Mouse (Mus musculus): ENCODE measurements around the gene Cpne4. TPM values are rescaled to one million over a fixed set of nuclear protein-coding genes. Genes with fewer than 3 reads are reported as not detected.

Cpne4 gene
- total and polyA plus RNA-seq, 2 experiments from 2014 or later = 0.14 TPM; not detected in 1

DNA sequence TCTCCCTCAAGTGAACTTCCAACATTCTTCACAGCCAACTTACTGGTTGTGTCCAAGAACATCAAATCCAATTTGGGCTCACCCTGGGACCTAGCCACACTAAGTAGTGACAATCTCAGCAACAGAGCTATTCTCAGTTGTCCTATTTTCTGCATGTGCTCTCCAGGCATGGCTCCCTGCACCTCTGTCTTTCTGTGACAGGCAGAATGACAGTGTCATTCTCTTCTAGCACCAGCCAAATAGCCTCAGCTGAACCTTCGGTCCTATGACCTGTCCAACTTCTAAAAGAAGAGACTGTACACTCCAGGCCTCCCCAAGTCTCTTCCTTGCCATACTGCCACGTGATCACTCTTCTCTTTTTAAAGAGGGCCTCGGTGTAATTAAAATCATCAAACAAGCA, 481.2 kb downstream of the Cpne4 start:
- H3K27me3 ChIP-seq (ENCODE audit: control insufficient read depth, insufficient read depth, low read length) = no peaks in the 10 kb centered on the region
- no peaks in the 10 kb centered on the region for H3K9me3 ChIP-seq (replicated peaks; ENCODE audit: control insufficient read depth, low read length)
- no peak overlapping the region for H3K4me2 ChIP-seq (ENCODE audit: low read depth, low read length)
- WGBS = 58% methylated on average over 3 of the region's 3 CpGs
- no peak overlapping the region for H3K4me3 ChIP-seq (ENCODE audit: low read depth, low read length)
- H3K36me3 ChIP-seq (replicated peaks; ENCODE audit: control insufficient read depth, insufficient read depth, low read length) = no peaks in the 10 kb centered on the region
- no peaks in the 10 kb centered on the region for H3K4me1 ChIP-seq (ENCODE audit: control insufficient read depth, insufficient read depth)
- H3K27ac ChIP-seq (ENCODE audit: low read depth) = no peak overlapping the region
- H3K9ac ChIP-seq (replicated peaks; ENCODE audit: low read depth, low read length) = no peak overlapping the region
- no peak for TF ChIP-seq CTCF (IDR thresholded peaks at IDR 0.05; ENCODE audit: low read depth)
- TF ChIP-seq EP300 (IDR thresholded peaks at IDR 0.05; ENCODE audit: low read depth) = no peak
- DNase-seq (ENCODE audit: low spot score) = no peak
- ATAC-seq (ENCODE audit: insufficient read depth, low read depth) = no peak

- DNase-seq (ENCODE audit: low spot score) (no peak), ATAC-seq (ENCODE audit: insufficient read depth, low read depth) (no peak)
- no peak overlapping the region for H3K4me2 ChIP-seq (ENCODE audit: low read depth, low read length)
- WGBS = 80% methylated on average over 9 of the region's 9 CpGs
- H3K9me3 ChIP-seq (replicated peaks; ENCODE audit: control insufficient read depth, low read length) = no peaks in the 10 kb centered on the region
- no peak overlapping the region for H3K9ac ChIP-seq (replicated peaks; ENCODE audit: low read depth, low read length)
- H3K36me3 ChIP-seq (replicated peaks; ENCODE audit: control insufficient read depth, insufficient read depth, low read length) = no peaks in the 10 kb centered on the region
- no peak for TF ChIP-seq CTCF (IDR thresholded peaks at IDR 0.05; ENCODE audit: low read depth)
- TF ChIP-seq EP300 (IDR thresholded peaks at IDR 0.05; ENCODE audit: low read depth) = no peak
- H3K4me1 ChIP-seq (ENCODE audit: control insufficient read depth, insufficient read depth) = no peaks in the 10 kb centered on the region
- no peak overlapping the region for H3K4me3 ChIP-seq (ENCODE audit: low read depth, low read length)
- no peaks in the 10 kb centered on the region for H3K27me3 ChIP-seq (ENCODE audit: control insufficient read depth, insufficient read depth, low read length)
- no peak overlapping the region for H3K27ac ChIP-seq (ENCODE audit: low read depth)
Observed at GRCm38 (mm10) chr9:105032572-105032971, 485.5 kb downstream of the Cpne4 start.

GRCm38 (mm10) chr9:105033641-105034040, 486.6 kb downstream of the Cpne4 start:
- Histone ChIP-seq H3K27me3 (ENCODE audit: control insufficient read depth, insufficient read depth, low read length) (no peaks in the 10 kb centered on the region), H3K4me2 (ENCODE audit: low read depth, low read length) (no peak overlapping the region), H3K9ac (replicated peaks; ENCODE audit: low read depth, low read length) (no peak overlapping the region), H3K36me3 (replicated peaks; ENCODE audit: control insufficient read depth, insufficient read depth, low read length) (no peaks in the 10 kb centered on the region), H3K4me3 (ENCODE audit: low read depth, low read length) (no peak overlapping the region), H3K27ac (ENCODE audit: low read depth) (no peak overlapping the region), H3K9me3 (replicated peaks; ENCODE audit: control insufficient read depth, low read length) (no peaks in the 10 kb centered on the region), H3K4me1 (ENCODE audit: control insufficient read depth, insufficient read depth) (no peaks in the 10 kb centered on the region)
- 79% methylated on average over 7 of the region's 7 CpGs for WGBS
- TF ChIP-seq CTCF (IDR thresholded peaks at IDR 0.05; ENCODE audit: low read depth) (no peak), EP300 (IDR thresholded peaks at IDR 0.05; ENCODE audit: low read depth) (no peak)
- no peak for ATAC-seq (ENCODE audit: insufficient read depth, low read depth)
- no peak for DNase-seq (ENCODE audit: low spot score)

GRCm38 (mm10) chr9:105037847-105038246, 490.8 kb downstream of the Cpne4 start:
- TF ChIP-seq EP300 (IDR thresholded peaks at IDR 0.05; ENCODE audit: low read depth) = no peak
- no peak for TF ChIP-seq CTCF (IDR thresholded peaks at IDR 0.05; ENCODE audit: low read depth)
- 56% methylated on average over 3 of the region's 3 CpGs for WGBS
- no peaks in the 10 kb centered on the region for H3K27me3 ChIP-seq (ENCODE audit: control insufficient read depth, insufficient read depth, low read length)
- H3K4me2 ChIP-seq (ENCODE audit: low read depth, low read length) = no peak overlapping the region
- ATAC-seq (ENCODE audit: insufficient read depth, low read depth) (no peak), DNase-seq (ENCODE audit: low spot score) (no peak)
- no peaks in the 10 kb centered on the region for H3K4me1 ChIP-seq (ENCODE audit: control insufficient read depth, insufficient read depth)
- no peak overlapping the region for H3K27ac ChIP-seq (ENCODE audit: low read depth)
- H3K9me3 ChIP-seq (replicated peaks; ENCODE audit: control insufficient read depth, low read length) = no peaks in the 10 kb centered on the region
- no peak overlapping the region for H3K9ac ChIP-seq (replicated peaks; ENCODE audit: low read depth, low read length)
- no peaks in the 10 kb centered on the region for H3K36me3 ChIP-seq (replicated peaks; ENCODE audit: control insufficient read depth, insufficient read depth, low read length)
- no peak overlapping the region for H3K4me3 ChIP-seq (ENCODE audit: low read depth, low read length)

DNA sequence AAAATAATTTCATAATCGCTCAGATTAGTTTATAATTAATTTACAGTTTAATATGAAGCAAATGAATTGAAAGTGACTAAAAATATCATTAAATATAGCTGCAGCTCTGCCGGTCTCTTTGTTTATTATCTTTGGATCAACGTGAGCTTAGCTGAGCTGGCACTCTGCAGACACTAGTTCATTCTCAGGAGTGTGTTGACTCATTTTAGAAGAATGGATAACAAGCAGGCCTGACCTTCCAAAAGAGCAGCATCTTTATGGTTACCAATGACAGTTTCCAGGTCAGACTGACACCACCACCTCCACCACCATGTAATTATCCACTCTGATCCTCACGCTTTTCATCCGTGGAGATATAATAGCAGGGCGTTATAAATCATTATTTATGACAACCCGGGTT, 498.9 kb downstream of the Cpne4 start:
- 61% methylated on average over 7 of the region's 7 CpGs for WGBS

GRCm38 (mm10) chr9:105048351-105048750, 501.3 kb downstream of the Cpne4 start:
- 51% methylated on average over 10 of the region's 10 CpGs for WGBS
- no peak for ATAC-seq (ENCODE audit: insufficient read depth, low read depth)
- DNase-seq (ENCODE audit: low spot score) = no peak
- Histone ChIP-seq H3K36me3 (replicated peaks; ENCODE audit: control insufficient read depth, insufficient read depth, low read length) (no peaks in the 10 kb centered on the region), H3K4me2 (ENCODE audit: low read depth, low read length) (no peak overlapping the region), H3K4me1 (ENCODE audit: control insufficient read depth, insufficient read depth) (no peaks in the 10 kb centered on the region), H3K9ac (replicated peaks; ENCODE audit: low read depth, low read length) (no peak overlapping the region), H3K9me3 (replicated peaks; ENCODE audit: control insufficient read depth, low read length) (no peaks in the 10 kb centered on the region), H3K4me3 (ENCODE audit: low read depth, low read length) (no peak overlapping the region), H3K27ac (ENCODE audit: low read depth) (no peak overlapping the region), H3K27me3 (ENCODE audit: control insufficient read depth, insufficient read depth, low read length) (no peaks in the 10 kb centered on the region)
- TF ChIP-seq EP300 (IDR thresholded peaks at IDR 0.05; ENCODE audit: low read depth) (no peak), CTCF (IDR thresholded peaks at IDR 0.05; ENCODE audit: low read depth) (no peak)

More for the DNA sequence above, 498.9 kb downstream of the Cpne4 start:
- Histone ChIP-seq H3K9me3 (replicated peaks; ENCODE audit: control insufficient read depth, low read length) (no peaks in the 10 kb centered on the region), H3K27me3 (ENCODE audit: control insufficient read depth, insufficient read depth, low read length) (no peaks in the 10 kb centered on the region), H3K4me1 (ENCODE audit: control insufficient read depth, insufficient read depth) (no peaks in the 10 kb centered on the region), H3K36me3 (replicated peaks; ENCODE audit: control insufficient read depth, insufficient read depth, low read length) (no peaks in the 10 kb centered on the region), H3K9ac (replicated peaks; ENCODE audit: low read depth, low read length) (no peak overlapping the region), H3K27ac (ENCODE audit: low read depth) (no peak overlapping the region), H3K4me3 (ENCODE audit: low read depth, low read length) (no peak overlapping the region), H3K4me2 (ENCODE audit: low read depth, low read length) (no peak overlapping the region)
- ATAC-seq (ENCODE audit: insufficient read depth, low read depth) (no peak), DNase-seq (ENCODE audit: low spot score) (no peak)
- TF ChIP-seq EP300 (IDR thresholded peaks at IDR 0.05; ENCODE audit: low read depth) = no peak
- TF ChIP-seq CTCF (IDR thresholded peaks at IDR 0.05; ENCODE audit: low read depth) = no peak
